Mouse (Mus musculus): Measurements from ENCODE around the gene Lctl.

DNA sequence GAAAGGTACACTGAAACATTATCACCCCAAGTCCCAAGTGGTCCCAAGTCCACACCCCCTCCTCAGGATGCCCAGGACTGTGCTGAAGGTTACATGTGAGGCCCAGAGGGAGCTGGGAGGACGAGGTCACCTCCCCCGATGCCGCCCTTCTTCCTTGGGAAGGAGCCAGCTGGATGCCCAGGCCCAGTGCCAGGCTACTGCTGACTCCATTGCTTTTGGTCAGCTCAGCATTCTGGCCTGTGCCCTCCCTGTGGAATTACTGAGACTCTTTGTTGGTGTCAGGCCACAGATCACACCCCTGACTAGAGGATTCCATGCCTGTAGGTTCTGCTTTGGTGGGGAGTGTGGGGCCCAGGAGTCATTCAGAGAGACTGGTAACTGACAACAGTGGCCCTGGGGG is at the start of gene Lctl:
- no peak for TF ChIP-seq POLR2A (IDR thresholded peaks at IDR 0.05; ENCODE audit: low read depth, low read length)
- no peak for TF ChIP-seq CTCF (conservative IDR thresholded peaks at IDR 0.05; ENCODE audit: insufficient read depth, insufficient read length, low read depth, low read length)

Measured in kidney, adult 2 months (tissue).